ENCODE assay signal across 13 mouse cellular contexts in the genomic region with DNA sequence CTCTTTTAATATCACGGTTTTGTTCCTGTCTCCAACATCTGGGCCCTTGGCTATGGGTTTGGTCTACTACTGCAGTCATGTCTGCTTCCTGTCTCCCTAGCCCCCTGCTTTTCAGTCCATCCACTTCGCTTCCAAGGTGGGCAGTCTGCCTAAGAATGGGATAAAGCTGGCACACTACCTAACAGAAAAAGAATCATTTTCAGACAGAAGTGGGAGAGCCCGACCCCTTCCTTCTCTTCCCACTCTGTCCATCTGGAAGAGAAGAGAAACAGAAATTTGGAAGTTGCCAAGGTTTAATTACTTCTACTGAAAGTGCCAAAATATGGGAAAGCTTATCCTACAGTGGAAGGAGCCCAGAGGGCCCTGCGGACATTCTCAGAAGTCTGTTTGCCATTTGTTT.
DNase-seq lines count a peak whose midpoint lies in the region; ATAC-seq and TF ChIP-seq lines count a peak whose summit lies in the region.
"Had no signal": no experiment of that assay in that cellular context is flagged by ENCODE, and none has a peak within 500 bp of the region (broad histone marks: within the 10 kb centered on the region; RNA-seq: fewer than 3 reads in every experiment).

No protein-coding gene starts in this region.

- no peak overlapping the region for H3K4me3 ChIP-seq in lung, embryonic 16.5 days (ENCODE audit: low read length)
- H3K4me3 ChIP-seq in heart, postnatal 0 days (ENCODE audit: low read depth, low read length): no peak overlapping the region
- H3K4me3 ChIP-seq: hindbrain, embryonic 15.5 days; lung, embryonic 15.5 days had no signal

- no peak overlapping the region for H3K27ac ChIP-seq in lung, embryonic 16.5 days (ENCODE audit: low read length)
- no peak overlapping the region for H3K27ac ChIP-seq in heart, postnatal 0 days (ENCODE audit: low read depth)
- H3K27ac ChIP-seq: hindbrain, embryonic 15.5 days; lung, embryonic 15.5 days had no signal

- no peak for TF ChIP-seq CTCF in heart, postnatal 0 days (IDR thresholded peaks at IDR 0.05; ENCODE audit: low read depth)

- TF ChIP-seq EP300 in heart, postnatal 0 days (IDR thresholded peaks at IDR 0.05; ENCODE audit: low read depth): no peak

- no peaks in the 10 kb centered on the region for H3K9me3 ChIP-seq in lung, embryonic 16.5 days (ENCODE audit: control insufficient read depth, low read length)
- H3K9me3 ChIP-seq in heart, postnatal 0 days (replicated peaks; ENCODE audit: control insufficient read depth, low read length): no peaks in the 10 kb centered on the region
- H3K9me3 ChIP-seq: hindbrain, embryonic 15.5 days; lung, embryonic 15.5 days had no signal

- H3K9ac ChIP-seq in lung, embryonic 16.5 days (ENCODE audit: low read length): no peak overlapping the region
- no peak overlapping the region for H3K9ac ChIP-seq in heart, postnatal 0 days (replicated peaks; ENCODE audit: low read depth, low read length)
- H3K9ac ChIP-seq: hindbrain, embryonic 15.5 days; lung, embryonic 15.5 days had no signal

- no peaks in the 10 kb centered on the region for H3K27me3 ChIP-seq in lung, embryonic 16.5 days (ENCODE audit: control insufficient read depth, insufficient read depth, low read depth, low read length)
- no peaks in the 10 kb centered on the region for H3K27me3 ChIP-seq in heart, postnatal 0 days (ENCODE audit: control insufficient read depth, insufficient read depth, low read length)
- H3K27me3 ChIP-seq: hindbrain, embryonic 15.5 days; lung, embryonic 15.5 days had no signal

- H3K4me1 ChIP-seq in lung, embryonic 16.5 days (replicated peaks; ENCODE audit: control insufficient read depth, insufficient read depth, low read length): no peaks in the 10 kb centered on the region
- no peaks in the 10 kb centered on the region for H3K4me1 ChIP-seq in heart, postnatal 0 days (ENCODE audit: control insufficient read depth, insufficient read depth)
- H3K4me1 ChIP-seq: hindbrain, embryonic 15.5 days; lung, embryonic 15.5 days had no signal

- H3K4me2 ChIP-seq in lung, embryonic 16.5 days (ENCODE audit: low read depth, low read length): no peak overlapping the region
- no peak overlapping the region for H3K4me2 ChIP-seq in heart, postnatal 0 days (ENCODE audit: low read depth, low read length)
- H3K4me2 ChIP-seq: hindbrain, embryonic 15.5 days; lung, embryonic 15.5 days; midbrain, embryonic 11.5 days had no signal

- no peaks in the 10 kb centered on the region for H3K36me3 ChIP-seq in lung, embryonic 16.5 days (ENCODE audit: control insufficient read depth, insufficient read depth, low read length)
- H3K36me3 ChIP-seq in heart, postnatal 0 days (replicated peaks; ENCODE audit: control insufficient read depth, insufficient read depth, low read length): no peaks in the 10 kb centered on the region
- H3K36me3 ChIP-seq: hindbrain, embryonic 15.5 days; lung, embryonic 15.5 days had no signal

- peak; percentile 15 for DNase-seq in gastrocnemius, adult 18-20 months (ENCODE audit: low spot score)
- no peak for DNase-seq in gastrocnemius, adult 8-10 months (ENCODE audit: low spot score in 2 of 2)
- no peak for DNase-seq in lung, postnatal 25 days (ENCODE audit: low spot score)
- peak; percentile 46 for DNase-seq in brain, embryonic 18.5 days (ENCODE audit: low read depth, low spot score)
- no peak for DNase-seq in heart, postnatal 0 days (ENCODE audit: low spot score)
- no peak for DNase-seq in kidney, postnatal 14 days
- DNase-seq: kidney, adult 8-10 months; retina, postnatal 1 day; thymus, postnatal 4 days had no signal

- peak; percentile 7; the same call in 1 of the 2 replicates for ATAC-seq in lung, embryonic 16.5 days (ENCODE audit: low read depth)
- ATAC-seq in heart, postnatal 0 days (ENCODE audit: insufficient read depth, low read depth): 0 out of 2 replicates have a peak, but pooled peaks have one; percentile 24

- 56% methylated on average over 4 of the region's 4 CpGs for WGBS in lung, embryonic 16.5 days
- WGBS in heart, postnatal 0 days: 58% methylated on average over 4 of the region's 4 CpGs

Comparison
In these comparisons a context has a peak if more than half of its experiments do, and no peak if none do; other contexts are left out.
1. DNase-seq: peak in gastrocnemius, adult 18-20 months (single experiment) and brain, embryonic 18.5 days (single experiment); none in gastrocnemius, adult 8-10 months (0 of 2), lung, postnatal 25 days (single experiment), heart, postnatal 0 days (single experiment) and kidney, postnatal 14 days (single experiment).